Mouse (Mus musculus) lung, postnatal 25 days (tissue): Measurements from ENCODE around the gene Msmb.
"Not testable (repeated sequence)": the region's sequence is repeated elsewhere in the genome, so short reads cannot be mapped to it uniquely, and the experiment has no call there.

Experiments used
- DNase-seq: peaks from one replicate; pipeline ENCODE4 v3.0.0; 2022; ENCODE audit warnings: low spot score

Gene Msmb

GRCm38 (mm10) chr14:32175310-32175709 lies 33.5 kb downstream of the Msmb start:
- no peak for DNase-seq

- not testable (repeated sequence) for DNase-seq
Observed at GRCm38 (mm10) chr14:32176590-32176989, 34.8 kb downstream of the Msmb start.

GRCm38 (mm10) chr14:32179393-32180195 lies 37.8 kb downstream of the Msmb start:
- no peak for DNase-seq

DNA sequence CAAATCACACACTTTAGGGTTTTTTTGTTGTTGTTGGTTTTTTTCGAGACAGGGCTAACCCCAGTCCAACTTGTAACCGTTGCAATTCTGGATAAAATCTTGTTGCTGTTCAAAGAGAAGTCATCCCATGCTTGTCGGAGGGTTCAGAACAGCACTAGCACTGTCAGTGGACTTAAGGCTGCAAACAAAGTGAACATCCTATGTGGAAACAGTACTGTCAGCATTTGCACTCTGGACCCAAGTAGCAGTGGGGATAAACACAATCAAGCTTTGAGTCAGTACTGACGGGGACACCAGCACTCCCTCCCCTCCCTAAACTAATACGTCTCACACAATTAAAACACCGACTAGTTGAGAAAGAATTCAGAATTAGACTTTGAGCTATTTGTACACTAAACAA lies 39.0 kb downstream of the Msmb start:
- no peak for DNase-seq

- no peak for DNase-seq
Observed at GRCm38 (mm10) chr14:32183846-32184245, 42.0 kb downstream of the Msmb start.

GRCm38 (mm10) chr14:32190627-32191391 lies 49.0 kb downstream of the Msmb start:
- DNase-seq = no peak

GRCm38 (mm10) chr14:32191926-32192325 lies 50.1 kb downstream of the Msmb start:
- no peak for DNase-seq

- DNase-seq = peak; percentile 63
Observed at GRCm38 (mm10) chr14:32192437-32192836, 50.6 kb downstream of the Msmb start.

DNA sequence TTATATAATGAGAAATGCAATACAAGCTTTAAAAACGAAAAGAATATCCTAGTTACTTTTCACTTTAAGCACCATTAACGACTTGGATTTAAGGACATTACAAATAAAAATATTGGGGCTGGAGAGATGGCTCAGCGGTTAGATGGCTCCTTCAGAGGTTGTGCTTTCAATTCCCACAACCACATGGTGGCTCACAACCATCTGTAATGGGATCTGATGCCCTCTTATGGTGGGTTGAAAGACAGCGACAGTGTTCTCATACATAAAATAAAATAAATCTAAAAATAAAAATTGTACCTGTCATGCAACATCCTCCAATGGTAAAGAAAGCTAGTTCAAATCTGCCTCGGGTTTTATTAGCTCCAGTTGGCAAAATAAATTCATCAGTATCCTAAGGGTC lies 51.7 kb downstream of the Msmb start:
- not testable (repeated sequence) for DNase-seq

GRCm38 (mm10) chr14:32201354-32201753 lies 59.5 kb downstream of the Msmb start:
- peak; percentile 5 for DNase-seq

DNA sequence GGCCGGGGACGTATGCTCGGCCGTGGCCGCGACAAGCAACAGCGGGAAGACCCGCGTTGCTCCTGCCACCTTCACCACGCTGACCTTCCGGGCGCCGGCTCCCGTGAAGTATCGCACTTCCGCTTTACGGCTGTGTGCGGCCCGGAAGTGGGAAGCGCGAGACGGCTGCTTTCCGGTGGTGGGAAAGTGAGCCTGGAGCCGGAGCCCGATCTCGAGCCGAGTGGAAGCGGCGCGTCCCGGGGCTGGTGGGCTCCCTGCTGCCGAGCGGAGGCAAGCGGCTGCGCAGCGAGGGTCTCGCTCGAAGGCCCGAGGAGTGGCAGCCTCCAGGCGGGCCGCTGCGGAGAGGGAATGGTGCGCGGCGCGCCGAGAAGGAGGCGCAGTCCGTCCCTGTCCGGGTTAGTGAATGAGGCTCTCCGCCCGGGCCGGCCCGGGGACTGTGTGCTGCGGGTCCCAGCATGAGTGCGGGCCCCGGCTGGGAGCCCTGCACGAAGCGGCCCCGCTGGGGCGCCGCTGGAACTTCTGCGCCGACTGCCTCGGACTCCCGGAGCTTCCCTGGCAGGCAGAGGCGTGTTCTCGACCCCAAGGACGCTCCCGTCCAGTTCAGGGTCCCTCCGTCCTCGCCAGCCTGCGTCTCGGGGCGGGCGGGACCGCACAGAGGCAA lies 60.1 kb downstream of the Msmb start, which contains the start of the genes Timm23 and Parg:
TSS of gene Timm23 (minus strand) at position 108 of the 661 bp plus-strand sequence.
TSS of gene Parg (plus strand) at position 159 of the 661 bp plus-strand sequence.
- peak; percentile 86 for DNase-seq
